Mouse (Mus musculus) CH12F3 (cell line): ENCODE results near the gene Brf1.

Experiments used
- in situ Hi-C: fragments of 300-500 bp; cut with MboI; formaldehyde crosslinking; loops from 2 replicates; pipeline ENCODE4 v1.14.3; 2020; ENCODE audit warnings: low sequenced_read_pairs

Brf1 gene

GRCm38 (mm10) chr12:112941156-112941775 is 59.2 kb downstream of the Brf1 start:
- in situ Hi-C loops: no loop called here

- in situ Hi-C loops: no loop called here
These were observed 59.8 kb downstream of the Brf1 start for GRCm38 (mm10) chr12:112940710-112941109.

GRCm38 (mm10) chr12:112940238-112940637 is 60.3 kb downstream of the Brf1 start:
- in situ Hi-C loops: no loop called here

- in situ Hi-C loops: no loop called here
These were observed 61.5 kb downstream of the Brf1 start for GRCm38 (mm10) chr12:112938873-112939565.

- in situ Hi-C loops: no loop called here
These were observed 62.1 kb downstream of the Brf1 start for GRCm38 (mm10) chr12:112938366-112938765.

- in situ Hi-C loops: no loop called here
These were observed 62.6 kb downstream of the Brf1 start for GRCm38 (mm10) chr12:112937906-112938305.

- in situ Hi-C loops: no loop called here
These were observed 67.9 kb downstream of the Brf1 start for GRCm38 (mm10) chr12:112932647-112933046.

- in situ Hi-C loops: no loop called here
These were observed 70.7 kb downstream of the Brf1 start, which contains the start of gene Jag2 for GRCm38 (mm10) chr12:112929562-112930352. TSS of gene Jag2 (minus strand) at chr12:112929776.

GRCm38 (mm10) chr12:112928401-112929241 is 71.9 kb downstream of the Brf1 start:
- in situ Hi-C loops: no loop called here

GRCm38 (mm10) chr12:112927265-112927664 is 73.2 kb downstream of the Brf1 start:
- in situ Hi-C loops: no loop called here

GRCm38 (mm10) chr12:112925950-112926349 is 74.6 kb downstream of the Brf1 start:
- in situ Hi-C loops: no loop called here

GRCm38 (mm10) chr12:112922541-112922940 is 78.0 kb downstream of the Brf1 start:
- in situ Hi-C loops: no loop called here

GRCm38 (mm10) chr12:112921518-112921917 is 79.0 kb downstream of the Brf1 start:
- in situ Hi-C loops: no loop called here

GRCm38 (mm10) chr12:112917906-112918305 is 82.6 kb downstream of the Brf1 start:
- in situ Hi-C loops: no loop called here

- in situ Hi-C loops: no loop called here
These were observed 83.0 kb downstream of the Brf1 start for GRCm38 (mm10) chr12:112917486-112917885.

GRCm38 (mm10) chr12:112916698-112917400 is 83.7 kb downstream of the Brf1 start:
- in situ Hi-C loops: no loop called here

GRCm38 (mm10) chr12:112915587-112915986 is 84.9 kb downstream of the Brf1 start:
- in situ Hi-C loops: no loop called here

GRCm38 (mm10) chr12:112914527-112914926 is 86.0 kb downstream of the Brf1 start:
- in situ Hi-C loops: no loop called here

- in situ Hi-C loops: no loop called here
These were observed 87.4 kb downstream of the Brf1 start for GRCm38 (mm10) chr12:112912951-112913745.
